Mouse (Mus musculus): ENCODE data around the gene 1700037H04Rik. TPM values are rescaled to one million over a fixed set of nuclear protein-coding genes. Genes with fewer than 3 reads are reported as not detected.
"Not testable (repeated sequence)": the region's sequence is repeated elsewhere in the genome, so short reads cannot be mapped to it uniquely, and the experiment has no call there.

Gene 1700037H04Rik
- polyA plus RNA-seq, 1 experiment = not detected

- TF ChIP-seq CTCF (IDR thresholded peaks at IDR 0.05; ENCODE audit: insufficient read depth, low read depth, low read length) (no peak), POLR2A (IDR thresholded peaks at IDR 0.05; ENCODE audit: insufficient read depth, low read depth, low read length) (no peak)
- peaks cover 13% of the 10 kb centered on the region for H3K4me1 ChIP-seq (ENCODE audit: control insufficient read depth, insufficient read depth, low read length)
- no peak overlapping the region for H3K4me3 ChIP-seq (ENCODE audit: insufficient read depth, low read depth, low read length)
- H3K27ac ChIP-seq (ENCODE audit: insufficient read depth, low read depth, low read length) = no peak overlapping the region
- WGBS = 95% methylated on average over 5 of the region's 5 CpGs
These were observed 31.7 kb downstream of the 1700037H04Rik start for GRCm38 (mm10) chr2:131128211-131128610.

- Histone ChIP-seq H3K27ac (ENCODE audit: insufficient read depth, low read depth, low read length) (no peak within 1 kb of the TSS), H3K4me3 (ENCODE audit: insufficient read depth, low read depth, low read length) (peak within 1 kb of the TSS; percentile 40), H3K4me1 (ENCODE audit: control insufficient read depth, insufficient read depth, low read length) (peaks cover 13% of the 10 kb centered on the region)
- TF ChIP-seq CTCF (IDR thresholded peaks at IDR 0.05; ENCODE audit: insufficient read depth, low read depth, low read length) (no peak), POLR2A (IDR thresholded peaks at IDR 0.05; ENCODE audit: insufficient read depth, low read depth, low read length) (no peak)
- 9% methylated on average over 28 of the region's 28 CpGs for WGBS
These were observed 32.6 kb downstream of the 1700037H04Rik start, which contains the start of gene Hspa12b for GRCm38 (mm10) chr2:131127161-131127730. Hspa12b (plus strand) TSS chr2:131127280.

- 75% methylated on average over 9 of the region's 9 CpGs for WGBS
- Histone ChIP-seq H3K4me3 (ENCODE audit: insufficient read depth, low read depth, low read length) (no peak overlapping the region), H3K4me1 (ENCODE audit: control insufficient read depth, insufficient read depth, low read length) (peaks cover 13% of the 10 kb centered on the region), H3K27ac (ENCODE audit: insufficient read depth, low read depth, low read length) (no peak overlapping the region)
- TF ChIP-seq POLR2A (IDR thresholded peaks at IDR 0.05; ENCODE audit: insufficient read depth, low read depth, low read length) (no peak), CTCF (IDR thresholded peaks at IDR 0.05; ENCODE audit: insufficient read depth, low read depth, low read length) (no peak)
These were observed 33.7 kb downstream of the 1700037H04Rik start for GRCm38 (mm10) chr2:131125964-131126815.

- Histone ChIP-seq H3K4me1 (ENCODE audit: control insufficient read depth, insufficient read depth, low read length) (peaks cover 13% of the 10 kb centered on the region), H3K27ac (ENCODE audit: insufficient read depth, low read depth, low read length) (no peak overlapping the region), H3K4me3 (ENCODE audit: insufficient read depth, low read depth, low read length) (no peak overlapping the region)
- no peak for TF ChIP-seq CTCF (IDR thresholded peaks at IDR 0.05; ENCODE audit: insufficient read depth, low read depth, low read length)
- no peak for TF ChIP-seq POLR2A (IDR thresholded peaks at IDR 0.05; ENCODE audit: insufficient read depth, low read depth, low read length)
- WGBS = 97% methylated on average over 9 of the region's 9 CpGs
These were observed 34.5 kb downstream of the 1700037H04Rik start for GRCm38 (mm10) chr2:131125157-131125963.

GRCm38 (mm10) chr2:131124166-131124565, 35.7 kb downstream of the 1700037H04Rik start:
- WGBS = 73% methylated on average over 3 of the region's 3 CpGs
- H3K27ac ChIP-seq (ENCODE audit: insufficient read depth, low read depth, low read length) = no peak overlapping the region
- peaks cover 13% of the 10 kb centered on the region for H3K4me1 ChIP-seq (ENCODE audit: control insufficient read depth, insufficient read depth, low read length)
- TF ChIP-seq CTCF (IDR thresholded peaks at IDR 0.05; ENCODE audit: insufficient read depth, low read depth, low read length) (no peak), POLR2A (IDR thresholded peaks at IDR 0.05; ENCODE audit: insufficient read depth, low read depth, low read length) (no peak)
- no peak overlapping the region for H3K4me3 ChIP-seq (ENCODE audit: insufficient read depth, low read depth, low read length)

- Histone ChIP-seq H3K4me1 (ENCODE audit: control insufficient read depth, insufficient read depth, low read length) (no peaks in the 10 kb centered on the region), H3K27ac (ENCODE audit: insufficient read depth, low read depth, low read length) (no peak overlapping the region), H3K4me3 (ENCODE audit: insufficient read depth, low read depth, low read length) (no peak overlapping the region)
- 84% methylated on average over 2 of the region's 2 CpGs for WGBS
- TF ChIP-seq POLR2A (IDR thresholded peaks at IDR 0.05; ENCODE audit: insufficient read depth, low read depth, low read length) (no peak), CTCF (IDR thresholded peaks at IDR 0.05; ENCODE audit: insufficient read depth, low read depth, low read length) (no peak)
These were observed 40.8 kb downstream of the 1700037H04Rik start for GRCm38 (mm10) chr2:131118968-131119574.

- Histone ChIP-seq H3K27ac (ENCODE audit: insufficient read depth, low read depth, low read length) (no peak overlapping the region), H3K4me1 (ENCODE audit: control insufficient read depth, insufficient read depth, low read length) (peaks cover 3% of the 10 kb centered on the region; the same call in 1 of the 2 replicates), H3K4me3 (ENCODE audit: insufficient read depth, low read depth, low read length) (no peak overlapping the region)
- TF ChIP-seq CTCF (IDR thresholded peaks at IDR 0.05; ENCODE audit: insufficient read depth, low read depth, low read length) (no peak), POLR2A (IDR thresholded peaks at IDR 0.05; ENCODE audit: insufficient read depth, low read depth, low read length) (no peak)
- WGBS = 88% methylated on average over 5 of the region's 5 CpGs
These were observed 53.9 kb downstream of the 1700037H04Rik start for GRCm38 (mm10) chr2:131105989-131106388.

- not testable (repeated sequence) for H3K4me3 ChIP-seq (ENCODE audit: insufficient read depth, low read depth, low read length); H3K4me1 ChIP-seq (ENCODE audit: control insufficient read depth, insufficient read depth, low read length); H3K27ac ChIP-seq (ENCODE audit: insufficient read depth, low read depth, low read length)
- WGBS = 82% methylated on average over 4 of the region's 4 CpGs
These were observed 54.8 kb downstream of the 1700037H04Rik start for GRCm38 (mm10) chr2:131105061-131105460.
